ENCODE assay signal across 8 mouse cellular contexts in the genomic region with DNA sequence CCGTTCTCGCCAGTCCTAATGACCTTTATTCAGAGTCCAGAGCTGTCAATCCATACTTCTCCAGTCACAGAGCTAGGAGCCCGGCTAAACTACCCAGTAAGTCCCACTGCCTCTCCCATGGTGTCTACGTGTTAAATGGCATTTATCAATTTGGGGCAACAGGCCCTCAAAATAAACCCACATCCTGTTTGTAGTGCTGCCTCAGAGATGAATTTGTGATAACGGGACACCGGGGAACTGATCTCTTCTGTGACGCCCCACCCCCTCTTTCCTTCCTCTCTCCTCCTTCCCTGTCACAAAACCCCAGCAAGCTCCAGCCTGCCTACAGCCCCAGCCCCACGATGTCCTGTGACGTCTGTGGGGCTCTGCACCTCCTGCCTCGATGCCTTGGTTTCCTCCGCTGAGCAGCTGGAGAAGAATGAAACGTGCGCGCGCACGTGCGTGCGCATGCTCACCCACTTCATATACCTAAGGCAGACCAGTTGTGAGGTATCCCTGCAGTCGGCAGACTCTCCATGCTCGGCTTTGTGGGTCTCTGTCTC. TPM values are rescaled to one million over a fixed set of nuclear protein-coding genes. Genes with fewer than 3 reads are reported as not detected.
DNase-seq lines count a peak whose midpoint lies in the region; ATAC-seq lines count a peak whose summit lies in the region.
"Had no signal": no experiment of that assay in that cellular context is flagged by ENCODE, and none has a peak within 500 bp of the region (broad histone marks: within the 10 kb centered on the region; RNA-seq: fewer than 3 reads in every experiment).

No protein-coding gene starts in this region.

- no peak overlapping the region for H3K9ac ChIP-seq in forebrain, embryonic 16.5 days (replicated peaks; ENCODE audit: low read depth, low read length)

- no peak overlapping the region for H3K27ac ChIP-seq in forebrain, embryonic 16.5 days (ENCODE audit: low read length)

- H3K36me3 ChIP-seq in forebrain, embryonic 16.5 days (ENCODE audit: control insufficient read depth, insufficient read depth): no peaks in the 10 kb centered on the region

- H3K9me3 ChIP-seq in forebrain, embryonic 16.5 days (ENCODE audit: control insufficient read depth, low read length): peaks cover 3% of the 10 kb centered on the region; the same call in 1 of the 2 replicates

- ATAC-seq in granulocyte monocyte progenitor cell, adult 5-6 weeks (replicated peaks; ENCODE audit: poor library complexity, severe bottlenecking): peak; percentile 86
- ATAC-seq in forebrain, embryonic 16.5 days: no peak
- ATAC-seq in erythroid progenitor cell, adult 5-6 weeks (replicated peaks; ENCODE audit: low FRiP score, poor library complexity, severe bottlenecking): no peak

- H3K4me2 ChIP-seq in forebrain, embryonic 16.5 days (ENCODE audit: low read length): no peak overlapping the region

- DNase-seq in MEL-GATA-1-ER (ENCODE audit: extremely low read depth, low read depth): peak; percentile 98
- peak; percentile 32 to 56 for DNase-seq in kidney, postnatal 4 days
- DNase-seq in naive thymus-derived CD4-positive, alpha-beta T cell, adult 2 months (ENCODE audit: low read depth): peak; percentile 97
- no peak for DNase-seq in cerebellum, adult 18-20 months

- no peak overlapping the region for H3K4me3 ChIP-seq in forebrain, embryonic 16.5 days (replicated peaks; ENCODE audit: low read length)
- H3K4me3 ChIP-seq: myocyte had no signal

- no peaks in the 10 kb centered on the region for H3K4me1 ChIP-seq in forebrain, embryonic 16.5 days (replicated peaks; ENCODE audit: control insufficient read depth, insufficient read depth, low read length)

- WGBS in forebrain, embryonic 16.5 days: 84% methylated on average over 20 of the region's 20 CpGs

- H3K27me3 ChIP-seq in forebrain, embryonic 16.5 days (replicated peaks; ENCODE audit: control insufficient read depth, insufficient read depth, low read length): no peaks in the 10 kb centered on the region

RNA-seq across cellular contexts. Expression of gene Fam102a, which starts 39.9 kb away (rescaled TPM):
- total RNA-seq in granulocyte monocyte progenitor cell, adult 5-6 weeks (2014; fragmentation: Nextera tagmentation): 2.4 and 3.8 TPM in 2 replicates
- 1.3 and 1.5 TPM in 2 replicates for total RNA-seq in granulocyte monocyte progenitor cell, adult 5-6 weeks (2017)
- polyA plus RNA-seq in forebrain, embryonic 16.5 days (2015; fragmentation: Nextera tagmentation; extraction: Ambion mirVana): 4.7 and 5.6 TPM in 2 replicates
- total RNA-seq in erythroid progenitor cell, adult 5-6 weeks (2015; ENCODE audit: low replicate concordance): 3.6 and 12.6 TPM in 2 replicates
- 0.77 and 3.0 TPM in 2 replicates for total RNA-seq in erythroid progenitor cell, adult 5-6 weeks (2017; ENCODE audit: low replicate concordance)

RNA-seq across cellular contexts. Expression of gene Slc25a25, which starts 44.0 kb away (rescaled TPM):
- 7.1 and 19.9 TPM in 2 replicates for total RNA-seq in granulocyte monocyte progenitor cell, adult 5-6 weeks (2014; fragmentation: Nextera tagmentation)
- 8.1 and 14.6 TPM in 2 replicates for total RNA-seq in granulocyte monocyte progenitor cell, adult 5-6 weeks (2017)
- polyA plus RNA-seq in forebrain, embryonic 16.5 days (2015; fragmentation: Nextera tagmentation; extraction: Ambion mirVana): 46.9 and 47.7 TPM in 2 replicates
- total RNA-seq in erythroid progenitor cell, adult 5-6 weeks (2015; ENCODE audit: low replicate concordance): 5.4 and 7.2 TPM in 2 replicates
- total RNA-seq in erythroid progenitor cell, adult 5-6 weeks (2017; ENCODE audit: low replicate concordance): 14.8 and 19.0 TPM in 2 replicates

RNA-seq across cellular contexts. Expression of gene Naif1, which starts 45.0 kb away (rescaled TPM):
- total RNA-seq in granulocyte monocyte progenitor cell, adult 5-6 weeks (2014; fragmentation: Nextera tagmentation): 3.7 and 4.6 TPM in 2 replicates
- 3.0 and 4.8 TPM in 2 replicates for total RNA-seq in granulocyte monocyte progenitor cell, adult 5-6 weeks (2017)
- polyA plus RNA-seq in forebrain, embryonic 16.5 days (2015; fragmentation: Nextera tagmentation; extraction: Ambion mirVana): 7.0 and 7.5 TPM in 2 replicates
- total RNA-seq in erythroid progenitor cell, adult 5-6 weeks (2015; ENCODE audit: low replicate concordance): 4.0 TPM in 1 of 2 replicates, not detected in the other
- 0.23 and 2.1 TPM in 2 replicates for total RNA-seq in erythroid progenitor cell, adult 5-6 weeks (2017; ENCODE audit: low replicate concordance)

Comparison
In these comparisons a context has a peak if more than half of its experiments do, and no peak if none do; other contexts are left out.
1. DNase-seq: peak in MEL-GATA-1-ER (single experiment), kidney, postnatal 4 days (2 of 2) and naive thymus-derived CD4-positive, alpha-beta T cell, adult 2 months (single experiment); none in cerebellum, adult 18-20 months (0 of 2).